Mouse (Mus musculus) intestine, postnatal 0 days (tissue): ENCODE measurements around the gene Ffar4. TPM values are rescaled to one million over a fixed set of nuclear protein-coding genes. Genes with fewer than 3 reads are reported as not detected.

Experiments
- ATAC-seq: fragments of 200-750 bp; cut with Nextera tagmentation; 2 replicates; pipeline ENCODE4 v1.8.0; 2017; ENCODE audit warnings: mild to moderate bottlenecking, moderate TSS enrichment, moderate library complexity
- H3K27ac ChIP-seq: fragments of 300-500 bp; sonication (generic); 2 replicates; pipeline ENCODE4 v1.5.1; 2014; ENCODE audit warnings: mild to moderate bottlenecking, low read depth, low read length, moderate library complexity
- H3K27me3 ChIP-seq: fragments of 300-500 bp; sonication (generic); replicated peaks from 2 replicates; pipeline ENCODE4 v1.6.1; 2014; ENCODE audit warnings: low read length, mixed read lengths; ENCODE audit not compliant: control insufficient read depth, insufficient read depth
- H3K36me3 ChIP-seq: fragments of 300-500 bp; sonication (generic); 2 replicates; pipeline ENCODE4 v1.6.1; 2014; ENCODE audit warnings: mild to moderate bottlenecking, moderate library complexity; ENCODE audit not compliant: control insufficient read depth, insufficient read depth
- H3K4me1 ChIP-seq: fragments of 300-500 bp; sonication (generic); replicated peaks from 2 replicates; pipeline ENCODE4 v1.6.1; 2014; ENCODE audit warnings: antibody characterized with exemption, low read length, mixed read lengths; ENCODE audit not compliant: control insufficient read depth, insufficient read depth
- H3K4me2 ChIP-seq: fragments of 300-500 bp; sonication (generic); replicated peaks from 2 replicates; pipeline ENCODE4 v1.6.1; 2014; ENCODE audit warnings: low read depth, mild to moderate bottlenecking, moderate library complexity
- H3K4me3 ChIP-seq: fragments of 300-500 bp; sonication (generic); 2 replicates; pipeline ENCODE4 v1.5.1; 2014; ENCODE audit warnings: low read depth, low read length
- H3K9ac ChIP-seq: fragments of 300-500 bp; sonication (generic); 2 replicates; pipeline ENCODE4 v1.6.1; 2014; ENCODE audit warnings: mild to moderate bottlenecking, low read depth, low read length
- H3K9me3 ChIP-seq: fragments of 300-500 bp; sonication (generic); 2 replicates; pipeline ENCODE4 v1.6.1; 2016; ENCODE audit warnings: mixed run types; ENCODE audit not compliant: control insufficient read depth
- CTCF ChIP-seq: sonication (generic); IDR thresholded peaks from 2 replicates; pipeline ENCODE4 v1.5.1; 2016; ENCODE audit warnings: low read depth, mild to moderate bottlenecking, control low read depth, antibody characterized with exemption, moderate library complexity
- WGBS: fragments of 180-500 bp; shearing (Covaris S2); extraction: QIAGEN DNeasy Blood & Tissue Kit; methylation state at CpG from one replicate; pipeline ENCODE4 v1.1.7; 2014; 5-methylcytosine and 5-hydroxymethylcytosine counted together
- polyA plus RNA-seq: library from polyadenylated mRNA; unstranded; fragments of >200 nt; fragmentation: Nextera tagmentation; extraction: Ambion mirVana; gene quantifications from 2 replicates; pipeline ENCODE4 v1.2.1, GENCODE M21; 2015

Gene Ffar4
- polyA plus RNA-seq = 4.7 and 5.3 TPM in 2 replicates

DNA sequence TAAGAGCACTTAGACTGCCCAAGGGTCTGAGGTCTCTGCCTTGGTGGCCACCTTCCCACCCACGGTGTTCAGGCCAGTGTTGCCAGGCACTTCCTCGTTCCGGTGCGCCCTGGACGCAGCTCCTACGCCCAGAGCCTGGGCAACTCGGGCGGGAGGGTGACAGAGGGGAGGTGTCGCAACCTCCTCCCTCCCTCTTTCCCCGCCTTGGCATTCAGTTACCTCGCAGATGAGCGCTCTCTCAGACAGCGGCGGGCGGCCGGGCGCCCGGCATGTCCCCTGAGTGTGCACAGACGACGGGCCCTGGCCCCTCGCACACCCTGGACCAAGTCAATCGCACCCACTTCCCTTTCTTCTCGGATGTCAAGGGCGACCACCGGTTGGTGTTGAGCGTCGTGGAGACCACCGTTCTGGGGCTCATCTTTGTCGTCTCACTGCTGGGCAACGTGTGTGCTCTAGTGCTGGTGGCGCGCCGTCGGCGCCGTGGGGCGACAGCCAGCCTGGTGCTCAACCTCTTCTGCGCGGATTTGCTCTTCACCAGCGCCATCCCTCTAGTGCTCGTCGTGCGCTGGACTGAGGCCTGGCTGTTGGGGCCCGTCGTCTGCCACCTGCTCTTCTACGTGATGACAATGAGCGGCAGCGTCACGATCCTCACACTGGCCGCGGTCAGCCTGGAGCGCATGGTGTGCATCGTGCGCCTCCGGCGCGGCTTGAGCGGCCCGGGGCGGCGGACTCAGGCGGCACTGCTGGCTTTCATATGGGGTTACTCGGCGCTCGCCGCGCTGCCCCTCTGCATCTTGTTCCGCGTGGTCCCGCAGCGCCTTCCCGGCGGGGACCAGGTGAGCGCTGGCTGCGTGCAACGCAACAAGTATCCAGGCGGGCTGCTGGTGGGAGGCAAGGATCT is at the start of gene Ffar4:
Gene Ffar4 (plus strand): TSS at position 214 of the 901 bp plus-strand sequence.
- H3K36me3 ChIP-seq = no peaks in the 10 kb centered on the region
- H3K4me1 ChIP-seq = no peaks in the 10 kb centered on the region
- H3K9ac ChIP-seq = no peak within 1 kb of the TSS
- peak within 1 kb of the TSS; percentile 61 for H3K4me2 ChIP-seq
- under 1% methylated on average over 76 of the region's 77 CpGs for WGBS
- H3K4me3 ChIP-seq = peak within 1 kb of the TSS; percentile 31
- ATAC-seq = peak; percentile 78
- peaks cover 24% of the 10 kb centered on the region; the same call in 1 of the 2 replicates for H3K27me3 ChIP-seq
- TF ChIP-seq CTCF = no peak
- H3K27ac ChIP-seq = no peak within 1 kb of the TSS
- H3K9me3 ChIP-seq = no peaks in the 10 kb centered on the region

GRCm38 (mm10) chr19:38049686-38050085 is 47.2 kb upstream of the Ffar4 start:
- no peak overlapping the region for H3K4me2 ChIP-seq
- no peaks in the 10 kb centered on the region for H3K9me3 ChIP-seq
- ATAC-seq = no peak
- H3K9ac ChIP-seq = no peak overlapping the region
- H3K4me1 ChIP-seq = peaks cover 4% of the 10 kb centered on the region; the same call in 1 of the 2 replicates
- H3K4me3 ChIP-seq = no peak overlapping the region
- H3K36me3 ChIP-seq = no peaks in the 10 kb centered on the region
- no peak overlapping the region for H3K27ac ChIP-seq
- H3K27me3 ChIP-seq = no peaks in the 10 kb centered on the region
- no peak for TF ChIP-seq CTCF
- 83% methylated on average over 1 of the region's 1 CpGs for WGBS

GRCm38 (mm10) chr19:38053227-38054041 is 43.4 kb upstream of the Ffar4 start:
- no peak overlapping the region for H3K27ac ChIP-seq
- peak; percentile 85 for TF ChIP-seq CTCF
- H3K9me3 ChIP-seq = no peaks in the 10 kb centered on the region
- H3K27me3 ChIP-seq = no peaks in the 10 kb centered on the region
- peak overlapping the region; percentile 86 for H3K4me2 ChIP-seq
- H3K36me3 ChIP-seq = no peaks in the 10 kb centered on the region
- ATAC-seq = no peak
- 26% methylated on average over 8 of the region's 8 CpGs for WGBS
- H3K4me1 ChIP-seq = peaks cover 4% of the 10 kb centered on the region; the same call in 1 of the 2 replicates
- peak overlapping the region; percentile 74 for H3K4me3 ChIP-seq
- peak overlapping the region; percentile 54 for H3K9ac ChIP-seq

- peak overlapping the region; percentile 74 for H3K4me3 ChIP-seq
- peak overlapping the region; percentile 54 for H3K9ac ChIP-seq
- H3K27ac ChIP-seq = no peak overlapping the region
- no peaks in the 10 kb centered on the region for H3K27me3 ChIP-seq
- peaks cover 4% of the 10 kb centered on the region; the same call in 1 of the 2 replicates for H3K4me1 ChIP-seq
- no peaks in the 10 kb centered on the region for H3K36me3 ChIP-seq
- TF ChIP-seq CTCF = no peak
- ATAC-seq = peak; percentile 94
- no peaks in the 10 kb centered on the region for H3K9me3 ChIP-seq
- under 1% methylated on average over 23 of the region's 23 CpGs for whole genome bisulfite sequencing
- peak overlapping the region; percentile 86 for H3K4me2 ChIP-seq
These were observed 42.6 kb upstream of the Ffar4 start for GRCm38 (mm10) chr19:38054149-38054719.

DNA sequence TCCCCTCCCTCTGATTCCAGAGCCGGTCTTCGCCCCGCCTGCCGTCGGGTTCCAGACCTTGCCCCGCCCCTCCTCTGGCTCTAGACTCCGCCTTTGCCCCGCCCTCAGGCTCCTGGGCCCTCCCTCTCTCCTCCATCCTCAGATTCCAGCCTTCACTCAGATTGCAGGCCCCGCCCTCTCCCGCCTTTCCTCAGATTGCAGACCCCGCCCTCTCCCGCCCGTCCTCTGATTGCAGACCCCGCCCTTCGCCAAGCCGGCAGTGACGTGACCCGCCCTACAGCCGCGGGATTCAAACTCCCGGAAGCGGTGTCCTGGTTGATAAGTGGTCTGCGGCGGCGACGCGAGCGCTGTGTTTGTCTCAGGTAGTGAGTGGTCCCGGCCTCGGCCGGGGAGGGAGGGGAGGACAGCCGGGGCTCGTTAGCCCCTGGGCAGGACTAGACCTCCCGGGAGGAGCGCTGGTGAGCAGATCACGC is 42.1 kb upstream of the Ffar4 start, which contains the start of gene Cep55:
Gene Cep55 (plus strand): TSS at position 292 of the 473 bp plus-strand sequence.
- Histone ChIP-seq H3K4me3 (peak within 1 kb of the TSS; percentile 74), H3K4me2 (peak within 1 kb of the TSS; percentile 86), H3K27me3 (no peaks in the 10 kb centered on the region), H3K9ac (peak within 1 kb of the TSS; percentile 66), H3K36me3 (no peaks in the 10 kb centered on the region), H3K27ac (0 out of 2 replicates have a peak within 1 kb of the TSS, but pooled peaks have one; percentile 31), H3K9me3 (no peaks in the 10 kb centered on the region), H3K4me1 (peaks cover 4% of the 10 kb centered on the region; the same call in 1 of the 2 replicates)
- no peak; the same call in 1 of the 2 replicates for TF ChIP-seq CTCF
- under 1% methylated on average over 36 of the region's 36 CpGs for WGBS
- ATAC-seq = peak; percentile 96
